Mouse (Mus musculus) adrenal gland, postnatal 36 days (tissue): ENCODE data around the gene Adprm. TPM values are rescaled to one million over a fixed set of nuclear protein-coding genes. Genes with fewer than 3 reads are reported as not detected.

Source experiments
- DNase-seq, 2 experiments: peaks; one replicate each; pipeline ENCODE4 v3.0.0; 2021; ENCODE audit warnings: mixed read lengths in 1 of 2
- total RNA-seq, 2 experiments: library from RNA; stranded (reverse); gene quantifications; 2 replicates each; pipeline ENCODE4 v1.2.3; 2021

The Adprm gene
- total RNA-seq, 2 experiments from 2014 or later, result 22.3 to 22.4 TPM

- peak in 1 of 2 experiments; percentile 11 for DNase-seq
These were observed 24.4 kb upstream of the Adprm start for GRCm38 (mm10) chr11:67076781-67077180.

GRCm38 (mm10) chr11:67075036-67075435, 22.6 kb upstream of the Adprm start:
- no peak for DNase-seq

- DNase-seq, result no peak
These were observed 20.3 kb upstream of the Adprm start for GRCm38 (mm10) chr11:67072615-67073130.

- DNase-seq, result no peak
These were observed 15.3 kb upstream of the Adprm start for GRCm38 (mm10) chr11:67067741-67068140.

- no peak for DNase-seq
These were observed 10.3 kb upstream of the Adprm start for GRCm38 (mm10) chr11:67062726-67063125.

GRCm38 (mm10) chr11:67061311-67061710, 8.9 kb upstream of the Adprm start:
- no peak for DNase-seq

- DNase-seq, result no peak
These were observed 2.5 kb upstream of the Adprm start for GRCm38 (mm10) chr11:67054754-67055365.

GRCm38 (mm10) chr11:67051676-67052320, 596 bp downstream of the Adprm start:
- no peak for DNase-seq

- DNase-seq, result no peak
These were observed 3.1 kb downstream of the Adprm start for GRCm38 (mm10) chr11:67049256-67049655.

- DNase-seq, result no peak
These were observed 3.9 kb downstream of the Adprm start for GRCm38 (mm10) chr11:67048496-67048895.

GRCm38 (mm10) chr11:67047199-67047598, 5.2 kb downstream of the Adprm start:
- no peak for DNase-seq

GRCm38 (mm10) chr11:67044959-67045358, 7.4 kb downstream of the Adprm start:
- no peak for DNase-seq

- DNase-seq, result no peak
These were observed 9.4 kb downstream of the Adprm start for GRCm38 (mm10) chr11:67043007-67043406.

GRCm38 (mm10) chr11:67040483-67040882, 11.9 kb downstream of the Adprm start:
- no peak for DNase-seq

GRCm38 (mm10) chr11:67039799-67040198, 12.6 kb downstream of the Adprm start:
- DNase-seq, result no peak

GRCm38 (mm10) chr11:67036892-67037291, 15.5 kb downstream of the Adprm start:
- no peak for DNase-seq

GRCm38 (mm10) chr11:67036229-67036628, 16.2 kb downstream of the Adprm start:
- DNase-seq, result no peak

GRCm38 (mm10) chr11:67034775-67035485, 17.5 kb downstream of the Adprm start:
- DNase-seq, result no peak

GRCm38 (mm10) chr11:67031603-67031915, 20.8 kb downstream of the Adprm start:
- no peak for DNase-seq

- DNase-seq, result peak; percentile 38 to 57
These were observed 21.3 kb downstream of the Adprm start for GRCm38 (mm10) chr11:67030904-67031602.

GRCm38 (mm10) chr11:67024867-67025477, 27.4 kb downstream of the Adprm start, which contains the start of gene Tmem220:
Tmem220 (plus strand) TSS chr11:67025154.
- peak; percentile 97 to 98 for DNase-seq

GRCm38 (mm10) chr11:67023802-67024340, 28.5 kb downstream of the Adprm start:
- no peak for DNase-seq
